8 mouse cellular contexts compared by ENCODE assay signal in genomic region chr8:70753151-70753550, GRCm38 (mm10). TPM values are rescaled to one million over a fixed set of nuclear protein-coding genes. Genes with fewer than 3 reads are reported as not detected.
DNase-seq lines count a peak whose midpoint lies in the region; ATAC-seq and TF ChIP-seq lines count a peak whose summit lies in the region.

No protein-coding gene starts in this region.

- 16% methylated on average over 21 of the region's 21 CpGs for whole genome bisulfite sequencing in intestine, embryonic 16.5 days
- WGBS in limb, embryonic 12.5 days = 15% methylated on average over 21 of the region's 21 CpGs

- peak overlapping the region; percentile 23; the same call in 1 of the 2 replicates for H3K4me3 ChIP-seq in intestine, embryonic 16.5 days (ENCODE audit: low read length)
- H3K4me3 ChIP-seq in limb, embryonic 12.5 days (replicated peaks) = no peak overlapping the region; the same call in 1 of the 2 replicates
- peak overlapping the region; percentile 6 for H3K4me3 ChIP-seq in myocyte

- peak overlapping the region; percentile 87 for H3K27ac ChIP-seq in intestine, embryonic 16.5 days (ENCODE audit: low read length)
- H3K27ac ChIP-seq in limb, embryonic 12.5 days = peak overlapping the region; percentile 82

- peaks cover 4% of the 10 kb centered on the region; the same call in 1 of the 2 replicates for H3K36me3 ChIP-seq in intestine, embryonic 16.5 days (ENCODE audit: control insufficient read depth, insufficient read depth, low read length)
- peaks cover 21% of the 10 kb centered on the region for H3K36me3 ChIP-seq in limb, embryonic 12.5 days
- H3K36me3 ChIP-seq in myocyte (ENCODE audit: control insufficient read depth, insufficient read depth) = no peaks in the 10 kb centered on the region

- H3K79me2 ChIP-seq in myocyte (ENCODE audit: control insufficient read depth, insufficient read depth) = no peaks in the 10 kb centered on the region

- no peak for ATAC-seq in cerebellum, adult (ENCODE audit: insufficient number of reproducible peaks, low FRiP score, low TSS enrichment)
- ATAC-seq in intestine, embryonic 16.5 days = no peak
- no peak for ATAC-seq in limb, embryonic 12.5 days (ENCODE audit: insufficient number of reproducible peaks, insufficient read depth, low FRiP score, low TSS enrichment, low read depth)

- H3ac ChIP-seq in myocyte (ENCODE audit: control insufficient read depth, insufficient read length) = no peak overlapping the region

- H3K27me3 ChIP-seq in intestine, embryonic 16.5 days (replicated peaks; ENCODE audit: control insufficient read depth, insufficient read depth, low read length) = no peaks in the 10 kb centered on the region; the same call in 1 of the 2 replicates
- H3K27me3 ChIP-seq in limb, embryonic 12.5 days = peaks cover 17% of the 10 kb centered on the region
- no peaks in the 10 kb centered on the region for H3K27me3 ChIP-seq in myocyte (ENCODE audit: control insufficient read depth, insufficient read depth, insufficient read length)

- peak; percentile 49 for DNase-seq in cerebellum, adult 11 months
- peak; percentile 51 for DNase-seq in cerebellum, adult 8-10 months
- DNase-seq in gastrocnemius, postnatal 25 days = peak; percentile 94
- DNase-seq in testis, postnatal 10 days (ENCODE audit: low spot score) = peak; percentile 86

- no peaks in the 10 kb centered on the region for H3K9me3 ChIP-seq in intestine, embryonic 16.5 days (ENCODE audit: control insufficient read depth, low read length)
- H3K9me3 ChIP-seq in limb, embryonic 12.5 days = no peaks in the 10 kb centered on the region

- H3K4me2 ChIP-seq in intestine, embryonic 16.5 days (ENCODE audit: low read depth, low read length) = peak overlapping the region; percentile 48
- H3K4me2 ChIP-seq in limb, embryonic 12.5 days = peak overlapping the region; percentile 43
- H3K4me2 ChIP-seq in myocyte (ENCODE audit: low read depth) = peak overlapping the region; percentile 87

- H3K4me1 ChIP-seq in intestine, embryonic 16.5 days (ENCODE audit: control insufficient read depth, insufficient read depth, low read length) = peaks cover 24% of the 10 kb centered on the region
- peaks cover 31% of the 10 kb centered on the region for H3K4me1 ChIP-seq in limb, embryonic 12.5 days (replicated peaks)

- peak overlapping the region; percentile 53 for H3K9ac ChIP-seq in intestine, embryonic 16.5 days (ENCODE audit: low read depth, low read length)
- H3K9ac ChIP-seq in limb, embryonic 12.5 days (replicated peaks) = 0 out of 2 replicates have a peak overlapping the region, but pooled peaks have one; percentile 1

- TF ChIP-seq POLR2A in myocyte (IDR thresholded peaks at IDR 0.05; ENCODE audit: insufficient read length, low read depth) = peak; percentile 40

TF ChIP-seq in myocyte, 11 proteins besides CTCF, POLR2A, EP300 and RAD21:
- peak in 1 of 3 experiments; percentile 41 for TF ChIP-seq MYOD1 (IDR thresholded peaks at IDR 0.05; ENCODE audit: control insufficient read depth in 1 of 3, insufficient read length in 2 of 3, low read depth in 2 of 3)
- TF ChIP-seq MYOG (IDR thresholded peaks at IDR 0.05; ENCODE audit: control insufficient read depth in 1 of 3, insufficient read depth in 1 of 3, insufficient read length in 2 of 3, low read depth in 2 of 3) = peak in 1 of 3 experiments; percentile 49
- peak; percentile 19 for TF ChIP-seq POLR2AphosphoS2 (IDR thresholded peaks at IDR 0.05; ENCODE audit: insufficient read length, low read depth)
- no peak for TF ChIP-seq TCF12 (IDR thresholded peaks at IDR 0.05; ENCODE audit: insufficient read depth, poor library complexity, severe bottlenecking)

RNA-seq across cellular contexts. Expression of gene Rab3a, which starts 1.3 kb away (rescaled TPM):
- 10 to 100 TPM; 40.0 to 40.4 TPM for total RNA-seq in gastrocnemius, postnatal 25 days (2021)
- polyA plus RNA-seq in intestine, embryonic 16.5 days (2015; fragmentation: Nextera tagmentation; extraction: Ambion mirVana) = 24.9 and 25.6 TPM in 2 replicates
- polyA plus RNA-seq in limb, embryonic 12.5 days (2016; fragmentation: Nextera tagmentation; extraction: Ambion mirVana) = 13.7 and 13.8 TPM in 2 replicates
- 34.9 TPM for polyA plus RNA-seq in myocyte (2012; fragmentation: generic; extraction: Trizol)

RNA-seq across cellular contexts. Expression of gene Mpv17l2, which starts 7.6 kb away (rescaled TPM):
- total RNA-seq in gastrocnemius, postnatal 25 days (2021) = 10 to 100 TPM; 19.6 to 25.6 TPM
- polyA plus RNA-seq in intestine, embryonic 16.5 days (2015; fragmentation: Nextera tagmentation; extraction: Ambion mirVana) = 78.6 and 79.8 TPM in 2 replicates
- polyA plus RNA-seq in limb, embryonic 12.5 days (2016; fragmentation: Nextera tagmentation; extraction: Ambion mirVana) = 25.8 and 29.0 TPM in 2 replicates
- 73.0 TPM for polyA plus RNA-seq in myocyte (2012; fragmentation: generic; extraction: Trizol)

RNA-seq across cellular contexts. Expression of gene Pik3r2, which starts 23.4 kb away (rescaled TPM):
- total RNA-seq in gastrocnemius, postnatal 25 days (2021) = 10 to 100 TPM; 13.1 to 18.7 TPM
- 63.7 and 65.3 TPM in 2 replicates for polyA plus RNA-seq in intestine, embryonic 16.5 days (2015; fragmentation: Nextera tagmentation; extraction: Ambion mirVana)
- 80.2 and 80.6 TPM in 2 replicates for polyA plus RNA-seq in limb, embryonic 12.5 days (2016; fragmentation: Nextera tagmentation; extraction: Ambion mirVana)
- polyA plus RNA-seq in myocyte (2012; fragmentation: generic; extraction: Trizol) = 130 TPM

RNA-seq across cellular contexts. Expression of gene Pde4c, which starts 29.6 kb away (rescaled TPM):
- total RNA-seq in gastrocnemius, postnatal 25 days (2021) = 1 to 10 TPM; 1.6 to 2.3 TPM
- 0.28 and 0.64 TPM in 2 replicates for polyA plus RNA-seq in intestine, embryonic 16.5 days (2015; fragmentation: Nextera tagmentation; extraction: Ambion mirVana)
- 0.24 and 0.33 TPM in 2 replicates for polyA plus RNA-seq in limb, embryonic 12.5 days (2016; fragmentation: Nextera tagmentation; extraction: Ambion mirVana)
- 0.10 TPM for polyA plus RNA-seq in myocyte (2012; fragmentation: generic; extraction: Trizol)

RNA-seq across cellular contexts. Expression of gene Gm3336, which starts 34.8 kb away (rescaled TPM):
- total RNA-seq in gastrocnemius, postnatal 25 days (2021) = not detected
- polyA plus RNA-seq in intestine, embryonic 16.5 days (2015; fragmentation: Nextera tagmentation; extraction: Ambion mirVana) = 3.3 and 4.1 TPM in 2 replicates
- not detected in 2 replicates for polyA plus RNA-seq in limb, embryonic 12.5 days (2016; fragmentation: Nextera tagmentation; extraction: Ambion mirVana)
- 0.23 TPM for polyA plus RNA-seq in myocyte (2012; fragmentation: generic; extraction: Trizol)
